Mouse (Mus musculus): ENCODE measurements around the gene Cacng1. TPM values are rescaled to one million over a fixed set of nuclear protein-coding genes. Genes with fewer than 3 reads are reported as not detected.
A peak's percentile ranks its signal among the peaks of the same experiment; 100 is the strongest.

Gene Cacng1
- polyA plus RNA-seq, 1 experiment = 1.4 TPM

- WGBS = 82% methylated on average over 5 of the region's 5 CpGs
- Histone ChIP-seq H3K27ac (ENCODE audit: insufficient read depth, low read depth, low read length) (no peak overlapping the region), H3K4me1 (ENCODE audit: control insufficient read depth, insufficient read depth, low read length) (no peaks in the 10 kb centered on the region), H3K36me3 (ENCODE audit: control insufficient read depth, insufficient read depth, low read length) (no peaks in the 10 kb centered on the region), H3K4me3 (ENCODE audit: insufficient read depth, low read depth, low read length) (no peak overlapping the region), H3K27me3 (replicated peaks; ENCODE audit: control insufficient read depth, insufficient read depth, low read length) (no peaks in the 10 kb centered on the region)
- no peak for DNase-seq
- TF ChIP-seq CTCF (conservative IDR thresholded peaks at IDR 0.05; ENCODE audit: insufficient read depth, insufficient read length, low read depth, low read length) (no peak), POLR2A (IDR thresholded peaks at IDR 0.05; ENCODE audit: low read depth, low read length) (no peak)
Observed at GRCm38 (mm10) chr11:107748243-107749035, 32.1 kb upstream of the Cacng1 start.

- Histone ChIP-seq H3K4me3 (ENCODE audit: insufficient read depth, low read depth, low read length) (no peak overlapping the region), H3K27ac (ENCODE audit: insufficient read depth, low read depth, low read length) (no peak overlapping the region), H3K4me1 (ENCODE audit: control insufficient read depth, insufficient read depth, low read length) (no peaks in the 10 kb centered on the region), H3K36me3 (ENCODE audit: control insufficient read depth, insufficient read depth, low read length) (no peaks in the 10 kb centered on the region), H3K27me3 (replicated peaks; ENCODE audit: control insufficient read depth, insufficient read depth, low read length) (no peaks in the 10 kb centered on the region)
- DNase-seq = peak; percentile 29
- WGBS = 28% methylated on average over 3 of the region's 3 CpGs
- TF ChIP-seq POLR2A (IDR thresholded peaks at IDR 0.05; ENCODE audit: low read depth, low read length) (no peak), CTCF (conservative IDR thresholded peaks at IDR 0.05; ENCODE audit: insufficient read depth, insufficient read length, low read depth, low read length) (no peak)
Observed at GRCm38 (mm10) chr11:107743100-107743499, 26.8 kb upstream of the Cacng1 start.

GRCm38 (mm10) chr11:107738418-107739099 lies 22.2 kb upstream of the Cacng1 start:
- H3K4me3 ChIP-seq (ENCODE audit: insufficient read depth, low read depth, low read length) = no peak overlapping the region
- no peaks in the 10 kb centered on the region for H3K27me3 ChIP-seq (replicated peaks; ENCODE audit: control insufficient read depth, insufficient read depth, low read length)
- 62% methylated on average over 20 of the region's 20 CpGs for WGBS
- H3K4me1 ChIP-seq (ENCODE audit: control insufficient read depth, insufficient read depth, low read length) = no peaks in the 10 kb centered on the region
- no peak for TF ChIP-seq CTCF (conservative IDR thresholded peaks at IDR 0.05; ENCODE audit: insufficient read depth, insufficient read length, low read depth, low read length)
- no peak for TF ChIP-seq POLR2A (IDR thresholded peaks at IDR 0.05; ENCODE audit: low read depth, low read length)
- no peaks in the 10 kb centered on the region for H3K36me3 ChIP-seq (ENCODE audit: control insufficient read depth, insufficient read depth, low read length)
- no peak for DNase-seq
- H3K27ac ChIP-seq (ENCODE audit: insufficient read depth, low read depth, low read length) = no peak overlapping the region

- H3K4me1 ChIP-seq (ENCODE audit: control insufficient read depth, insufficient read depth, low read length) = no peaks in the 10 kb centered on the region
- no peak overlapping the region for H3K27ac ChIP-seq (ENCODE audit: insufficient read depth, low read depth, low read length)
- no peaks in the 10 kb centered on the region for H3K27me3 ChIP-seq (replicated peaks; ENCODE audit: control insufficient read depth, insufficient read depth, low read length)
- H3K36me3 ChIP-seq (ENCODE audit: control insufficient read depth, insufficient read depth, low read length) = no peaks in the 10 kb centered on the region
- H3K4me3 ChIP-seq (ENCODE audit: insufficient read depth, low read depth, low read length) = no peak overlapping the region
- DNase-seq = no peak
- TF ChIP-seq CTCF (conservative IDR thresholded peaks at IDR 0.05; ENCODE audit: insufficient read depth, insufficient read length, low read depth, low read length) (no peak), POLR2A (IDR thresholded peaks at IDR 0.05; ENCODE audit: low read depth, low read length) (no peak)
- 88% methylated on average over 6 of the region's 6 CpGs for WGBS
Observed at GRCm38 (mm10) chr11:107737886-107738285, 21.6 kb upstream of the Cacng1 start.

GRCm38 (mm10) chr11:107734133-107734532 lies 17.8 kb upstream of the Cacng1 start:
- no peaks in the 10 kb centered on the region for H3K4me1 ChIP-seq (ENCODE audit: control insufficient read depth, insufficient read depth, low read length)
- 56% methylated on average over 7 of the region's 7 CpGs for WGBS
- H3K27me3 ChIP-seq (replicated peaks; ENCODE audit: control insufficient read depth, insufficient read depth, low read length) = no peaks in the 10 kb centered on the region
- no peak for TF ChIP-seq POLR2A (IDR thresholded peaks at IDR 0.05; ENCODE audit: low read depth, low read length)
- no peak for TF ChIP-seq CTCF (conservative IDR thresholded peaks at IDR 0.05; ENCODE audit: insufficient read depth, insufficient read length, low read depth, low read length)
- no peaks in the 10 kb centered on the region for H3K36me3 ChIP-seq (ENCODE audit: control insufficient read depth, insufficient read depth, low read length)
- no peak overlapping the region for H3K4me3 ChIP-seq (ENCODE audit: insufficient read depth, low read depth, low read length)
- DNase-seq = peak; percentile 61
- H3K27ac ChIP-seq (ENCODE audit: insufficient read depth, low read depth, low read length) = no peak overlapping the region

GRCm38 (mm10) chr11:107731498-107731897 lies 15.2 kb upstream of the Cacng1 start:
- Histone ChIP-seq H3K4me1 (ENCODE audit: control insufficient read depth, insufficient read depth, low read length) (no peaks in the 10 kb centered on the region), H3K27ac (ENCODE audit: insufficient read depth, low read depth, low read length) (no peak overlapping the region), H3K36me3 (ENCODE audit: control insufficient read depth, insufficient read depth, low read length) (no peaks in the 10 kb centered on the region), H3K4me3 (ENCODE audit: insufficient read depth, low read depth, low read length) (no peak overlapping the region), H3K27me3 (replicated peaks; ENCODE audit: control insufficient read depth, insufficient read depth, low read length) (no peaks in the 10 kb centered on the region)
- DNase-seq = no peak
- TF ChIP-seq CTCF (conservative IDR thresholded peaks at IDR 0.05; ENCODE audit: insufficient read depth, insufficient read length, low read depth, low read length) (no peak), POLR2A (IDR thresholded peaks at IDR 0.05; ENCODE audit: low read depth, low read length) (no peak)
- 67% methylated on average over 5 of the region's 5 CpGs for WGBS

- Histone ChIP-seq H3K4me3 (ENCODE audit: insufficient read depth, low read depth, low read length) (no peak overlapping the region), H3K4me1 (ENCODE audit: control insufficient read depth, insufficient read depth, low read length) (no peaks in the 10 kb centered on the region), H3K27ac (ENCODE audit: insufficient read depth, low read depth, low read length) (no peak overlapping the region), H3K36me3 (ENCODE audit: control insufficient read depth, insufficient read depth, low read length) (no peaks in the 10 kb centered on the region), H3K27me3 (replicated peaks; ENCODE audit: control insufficient read depth, insufficient read depth, low read length) (no peaks in the 10 kb centered on the region)
- 54% methylated on average over 4 of the region's 4 CpGs for WGBS
- TF ChIP-seq CTCF (conservative IDR thresholded peaks at IDR 0.05; ENCODE audit: insufficient read depth, insufficient read length, low read depth, low read length) (no peak), POLR2A (IDR thresholded peaks at IDR 0.05; ENCODE audit: low read depth, low read length) (no peak)
- peak; percentile 29 for DNase-seq
Observed at GRCm38 (mm10) chr11:107730940-107731339, 14.6 kb upstream of the Cacng1 start.
